Mouse (Mus musculus) cerebellum, adult 9-11 months (tissue): ENCODE data around the gene Rbck1.
"Not testable (repeated sequence)": the region's sequence is repeated elsewhere in the genome, so short reads cannot be mapped to it uniquely, and the experiment has no call there.

Experiments used
- DNase-seq: peaks from one replicate; pipeline ENCODE4 v3.0.0; 2022

Rbck1 gene

GRCm38 (mm10) chr2:152332101-152332825 is at the start of gene Rbck1:
Rbck1 (minus strand) TSS chr2:152332653.
- DNase-seq, result peak; percentile 97

- no peak for DNase-seq
Measured at GRCm38 (mm10) chr2:152376345-152376741, 43.9 kb upstream of the Rbck1 start, which contains the start of gene Nrsn2. Nrsn2 (minus strand) TSS chr2:152376638.

GRCm38 (mm10) chr2:152375652-152376344 is 43.3 kb upstream of the Rbck1 start:
- no peak for DNase-seq

DNA sequence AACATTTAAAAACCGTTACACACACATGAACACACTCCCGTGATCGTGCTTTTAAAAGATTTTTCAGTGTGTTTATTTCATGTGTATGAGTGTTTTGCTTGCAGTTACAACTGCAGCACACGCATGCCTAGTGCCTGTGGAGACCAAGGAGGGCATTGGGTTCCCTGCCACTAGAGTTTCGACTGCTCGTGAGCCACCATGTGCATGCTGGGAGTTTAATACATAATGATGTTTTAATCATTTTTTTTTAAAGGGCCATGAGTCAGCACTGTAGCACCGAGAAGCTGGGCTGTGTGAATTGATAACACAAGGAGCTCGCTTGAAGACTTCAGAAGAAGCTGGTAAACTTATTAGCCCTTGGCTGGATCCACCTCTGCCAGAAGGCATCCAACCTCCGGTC is 41.1 kb upstream of the Rbck1 start:
- no peak for DNase-seq

DNA sequence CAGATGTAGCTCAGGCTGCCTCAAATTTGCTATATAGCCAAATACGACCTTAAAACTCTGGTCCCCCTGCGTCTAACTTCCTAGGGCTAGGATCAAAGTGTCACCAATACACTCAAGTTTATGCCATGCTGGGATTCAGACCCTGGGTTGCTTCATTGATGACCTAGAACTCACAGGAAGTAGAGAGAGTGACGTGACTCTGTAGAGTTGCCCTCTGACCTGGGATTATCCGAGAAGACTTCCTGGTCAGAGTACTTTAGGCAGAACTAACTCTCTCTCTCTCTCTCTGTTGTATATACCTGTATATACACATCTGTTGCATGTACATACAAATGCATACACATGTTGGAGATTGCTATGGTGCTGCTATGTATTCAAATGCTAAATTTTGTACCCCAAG is 40.2 kb upstream of the Rbck1 start:
- no peak for DNase-seq

- no peak for DNase-seq
Measured at GRCm38 (mm10) chr2:152372104-152372503, 39.7 kb upstream of the Rbck1 start.

GRCm38 (mm10) chr2:152368532-152369140 is 36.2 kb upstream of the Rbck1 start:
- peak; percentile 26 for DNase-seq

DNA sequence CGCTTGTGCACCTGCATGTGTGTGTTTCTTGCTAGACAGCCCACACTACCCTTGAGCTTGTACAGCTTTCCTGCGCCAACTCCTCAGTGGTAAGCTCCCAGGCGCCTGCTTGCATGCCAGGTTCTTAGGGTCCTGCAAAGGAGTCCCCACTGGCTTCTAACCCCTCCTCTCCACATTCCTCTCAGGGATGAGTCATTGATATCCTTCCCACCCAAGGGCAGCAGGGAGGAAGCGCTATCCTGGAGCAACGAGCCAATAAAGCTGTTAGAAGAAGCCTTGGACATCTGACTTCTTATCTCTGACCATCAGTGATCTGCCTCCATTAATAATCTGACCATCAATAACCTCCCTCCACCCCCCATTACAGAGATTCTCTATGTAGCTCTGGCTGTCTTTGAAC is 35.5 kb upstream of the Rbck1 start:
- no peak for DNase-seq

DNA sequence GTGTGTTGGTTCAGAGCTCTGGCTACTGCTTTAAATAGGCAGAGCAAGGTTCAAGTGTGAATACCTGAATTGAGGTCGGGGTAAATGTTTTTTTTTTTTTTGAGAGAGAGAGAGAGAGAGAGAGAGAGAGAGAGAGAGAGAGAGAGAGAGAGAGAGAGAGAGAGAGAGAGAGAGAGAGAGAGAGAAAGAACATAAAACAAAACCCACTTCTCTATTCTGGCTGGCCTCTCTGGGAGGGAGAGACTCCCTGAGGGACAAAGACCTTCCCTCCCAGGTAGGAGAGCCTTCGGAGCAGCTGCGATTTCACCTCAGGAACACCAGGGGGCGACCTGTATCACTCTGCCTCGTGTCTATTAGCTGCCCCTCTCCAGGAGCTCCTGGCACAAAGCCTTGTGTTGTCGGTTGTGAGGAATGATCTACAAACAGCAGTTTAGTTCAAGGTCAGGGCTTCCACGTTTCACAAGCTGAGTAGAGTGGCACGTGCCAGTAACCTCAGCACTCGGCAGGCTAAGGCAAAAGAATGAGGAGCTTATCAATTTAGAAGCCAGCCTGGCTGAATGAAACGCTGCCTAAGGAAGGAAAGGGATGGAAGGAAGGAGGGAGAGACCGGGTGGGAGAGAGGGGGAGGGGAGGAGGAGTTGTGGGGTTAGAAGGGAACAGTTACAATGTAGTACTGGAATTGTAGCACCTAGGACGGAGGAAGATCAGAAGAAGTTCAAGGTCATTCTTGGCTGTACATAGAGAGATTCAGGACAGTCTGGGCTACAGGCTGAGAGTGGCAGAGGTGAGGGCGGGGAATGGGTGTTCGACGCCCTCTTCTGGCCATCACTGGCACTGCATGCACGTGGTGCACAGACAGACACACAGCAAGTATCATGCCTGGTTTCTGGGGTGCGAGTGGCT is 31.0 kb upstream of the Rbck1 start:
- peak; percentile 66 for DNase-seq

DNA sequence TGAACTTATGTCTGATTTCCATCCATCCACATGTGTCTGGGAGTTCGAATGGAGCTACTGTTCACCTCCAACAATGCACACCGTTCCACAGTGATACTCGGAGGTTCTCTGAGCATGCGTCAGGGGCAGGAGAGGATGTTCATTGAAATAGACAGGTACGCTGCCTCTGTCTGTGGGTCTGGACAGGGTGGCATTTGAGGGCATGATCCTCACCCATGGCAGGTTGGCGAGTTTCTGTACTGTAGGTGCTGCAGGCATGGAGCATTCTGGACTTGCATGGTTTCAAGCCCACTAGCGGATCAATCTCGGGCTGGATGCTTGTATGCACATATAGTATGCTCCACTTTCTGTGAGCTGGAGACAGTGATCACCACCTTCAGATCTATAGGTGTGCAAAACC is 28.7 kb upstream of the Rbck1 start:
- no peak for DNase-seq

DNA sequence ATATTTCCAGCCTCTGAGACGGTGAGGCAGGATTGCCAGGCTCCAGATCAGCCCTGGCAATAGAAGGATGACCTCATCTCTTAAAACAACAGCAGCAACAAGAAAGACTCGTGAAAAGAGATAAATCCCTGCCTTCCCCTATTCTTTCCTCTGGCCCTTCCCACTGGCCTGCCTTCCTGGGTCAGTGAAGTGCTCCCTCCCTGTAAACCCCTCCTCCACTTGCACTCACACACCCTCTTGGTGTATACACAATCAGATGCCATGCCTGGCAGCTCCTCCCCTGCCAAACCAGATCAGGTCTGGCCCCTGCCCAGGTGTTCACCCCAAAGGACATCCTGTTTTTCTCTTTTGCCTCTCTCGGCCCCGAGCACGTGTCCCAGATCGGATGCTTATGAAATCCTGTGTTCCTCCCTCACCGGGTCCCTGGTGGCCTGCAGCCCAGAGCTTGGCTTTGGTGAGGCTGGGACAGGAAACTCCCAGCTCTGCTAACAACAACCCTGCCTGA is 27.9 kb upstream of the Rbck1 start:
- no peak for DNase-seq

DNA sequence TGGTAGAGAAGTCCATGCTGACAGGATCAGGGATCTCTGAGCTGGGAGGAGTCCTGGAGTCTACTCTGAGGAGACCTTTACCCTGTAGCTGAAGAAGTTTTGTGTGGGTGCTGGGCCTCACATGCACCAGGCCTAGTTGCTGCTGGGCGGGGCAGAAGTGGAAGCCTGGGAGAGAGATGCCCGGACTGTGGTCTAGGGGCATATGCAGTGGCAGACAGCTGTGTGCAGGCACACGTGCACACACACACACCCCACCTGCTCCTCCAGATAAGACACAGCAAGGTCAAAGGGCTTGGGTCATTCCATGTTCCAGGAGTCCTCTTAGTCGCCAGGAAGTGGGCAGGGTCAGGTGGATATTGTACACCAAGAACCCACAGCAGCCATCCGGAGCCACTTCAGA is 27.2 kb upstream of the Rbck1 start:
- DNase-seq, result no peak

DNA sequence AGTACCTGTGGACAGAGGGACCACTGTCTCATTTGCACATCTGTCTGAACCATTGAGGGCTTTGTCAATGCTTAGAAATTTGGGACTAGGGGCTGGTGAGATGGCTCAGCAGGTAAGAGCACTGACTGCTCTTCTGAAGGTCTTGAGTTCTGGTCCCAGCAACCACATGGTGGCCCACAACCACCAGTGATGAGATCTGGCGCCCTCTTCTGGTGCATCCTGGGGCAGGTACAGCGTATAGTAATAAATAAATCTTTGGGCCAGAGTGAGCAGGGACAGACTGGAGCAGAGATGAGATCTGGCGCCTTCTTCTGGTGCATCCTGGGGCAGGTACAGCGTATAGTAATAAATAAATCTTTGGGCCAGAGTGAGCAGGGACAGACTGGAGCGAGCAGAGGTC is 26.5 kb upstream of the Rbck1 start:
- not testable (repeated sequence) for DNase-seq

GRCm38 (mm10) chr2:152357254-152357653 is 24.8 kb upstream of the Rbck1 start:
- no peak for DNase-seq

DNA sequence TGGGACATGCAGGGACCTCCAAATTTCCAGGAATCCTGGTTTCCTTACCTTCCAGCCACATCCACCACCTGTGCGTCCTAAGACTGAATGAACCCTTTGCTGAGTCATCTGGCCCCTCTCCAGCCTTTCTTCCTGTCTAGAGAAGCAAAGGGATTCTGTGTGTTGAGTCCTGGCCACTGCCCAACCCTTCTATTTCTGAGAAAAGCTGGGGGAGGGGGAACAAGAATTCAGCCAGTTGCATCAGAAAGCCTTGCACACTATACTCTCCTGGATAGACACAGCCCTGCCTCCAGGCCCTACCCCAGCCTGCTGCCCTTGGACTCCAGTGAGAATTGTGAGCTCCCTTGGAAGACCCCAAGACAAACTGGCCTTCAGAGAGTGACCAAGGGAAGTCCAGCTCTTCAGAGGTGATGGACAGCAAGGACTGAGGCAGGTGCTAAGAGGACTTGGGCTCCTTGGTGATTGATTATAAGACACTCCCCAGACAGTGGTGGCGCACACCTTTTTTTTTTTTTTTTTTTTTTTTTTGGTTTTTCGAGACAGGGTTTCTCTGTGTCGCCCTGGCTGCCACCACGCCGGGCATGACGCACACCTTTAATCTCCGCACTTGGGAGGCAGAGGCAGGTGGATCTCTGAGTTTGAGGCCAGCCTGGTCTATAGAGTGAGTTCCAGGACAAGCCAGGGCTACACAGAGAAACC is 17.5 kb upstream of the Rbck1 start:
- no peak for DNase-seq

GRCm38 (mm10) chr2:152349205-152349604 is 16.8 kb upstream of the Rbck1 start:
- DNase-seq, result no peak

- DNase-seq, result no peak
Measured at GRCm38 (mm10) chr2:152347722-152348121, 15.3 kb upstream of the Rbck1 start.

- no peak for DNase-seq
Measured at GRCm38 (mm10) chr2:152346776-152347465, 14.5 kb upstream of the Rbck1 start.

- DNase-seq, result peak; percentile 20
Measured at GRCm38 (mm10) chr2:152345393-152345792, 12.9 kb upstream of the Rbck1 start.

DNA sequence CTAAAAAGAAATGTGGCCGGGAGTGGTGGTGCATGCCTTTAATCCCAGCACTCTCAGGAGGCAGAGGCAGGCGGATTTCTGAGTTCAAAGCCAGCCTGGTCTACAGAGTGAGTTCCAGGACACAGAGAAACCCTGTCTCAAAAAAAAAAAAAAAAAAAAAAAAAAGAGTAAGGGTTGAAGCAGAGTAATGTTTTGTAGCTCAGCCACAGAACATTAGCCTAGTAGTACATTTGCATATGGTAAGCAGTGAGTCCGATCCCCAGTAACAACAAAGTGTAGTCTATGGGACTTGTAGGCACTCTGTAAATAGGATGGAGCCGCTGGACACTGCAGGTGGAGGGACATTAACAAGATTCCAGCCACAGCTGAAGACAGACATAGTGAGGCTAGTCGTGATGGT is 12.5 kb upstream of the Rbck1 start:
- DNase-seq, result no peak

DNA sequence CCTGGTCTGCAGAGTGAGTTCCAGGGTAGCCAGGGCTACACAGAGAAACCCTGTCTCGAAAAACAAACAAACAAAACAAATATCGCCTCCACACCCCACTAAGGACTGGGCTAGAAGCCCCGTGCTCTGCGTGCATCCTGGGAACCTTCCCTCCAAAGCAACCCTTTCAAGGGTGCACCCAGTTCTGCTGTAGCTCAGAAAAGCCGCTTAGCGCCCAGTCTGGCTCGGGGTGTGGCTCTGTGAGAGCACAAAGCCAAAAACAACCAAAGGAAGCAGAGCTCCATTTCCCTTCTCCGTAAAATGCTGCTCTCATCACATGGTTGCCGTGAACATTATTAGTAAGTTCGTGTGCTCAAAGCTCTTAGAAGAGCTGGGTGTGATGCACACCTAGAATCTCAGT is 11.9 kb upstream of the Rbck1 start:
- no peak for DNase-seq
